Mouse (Mus musculus) ES-E14 (cell line): ENCODE measurements around the gene Stox2.

ENCODE experiments used
- MAFK ChIP-seq: IDR thresholded peaks from 2 replicates; pipeline ENCODE4 v1.6.1; 2014; ENCODE audit warnings: mild to moderate bottlenecking, low read depth, low read length, inconsistent platforms; ENCODE audit not compliant: insufficient read depth
- ZNF384 ChIP-seq: IDR thresholded peaks from 2 replicates; pipeline ENCODE4 v1.6.1; 2012; ENCODE audit warnings: low read depth, low read length, inconsistent platforms

DNA sequence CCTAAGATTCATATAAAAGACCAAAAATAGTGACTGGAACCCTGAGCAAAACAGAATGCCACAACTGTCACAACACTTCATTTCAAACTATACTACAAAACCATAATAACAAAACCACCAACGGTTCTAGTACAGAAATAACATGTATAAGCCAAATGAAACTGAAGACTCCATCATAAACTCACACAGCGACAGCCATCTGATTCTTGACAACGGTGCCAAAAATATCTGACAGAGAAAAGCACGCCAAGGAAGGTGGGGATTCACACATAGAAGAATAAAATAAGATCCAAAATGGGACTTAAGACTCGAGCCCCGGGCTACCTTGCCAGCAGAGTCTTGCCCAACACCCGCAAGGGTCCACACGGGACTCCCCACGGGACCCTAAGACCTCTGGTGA is 300.9 kb downstream of the Stox2 start:
- TF ChIP-seq ZNF384 (no peak), MAFK (no peak)
